Comparison of ENCODE assay signal across 21 mouse cellular contexts in genomic region chr19:45947764-45948163, GRCm38 (mm10). TPM values are rescaled to one million over a fixed set of nuclear protein-coding genes. Genes with fewer than 3 reads are reported as not detected.
DNase-seq lines count a peak whose midpoint lies in the region; ATAC-seq lines count a peak whose summit lies in the region.
"Had no signal": no experiment of that assay in that cellular context is flagged by ENCODE, and none has a peak within 500 bp of the region (broad histone marks: within the 10 kb centered on the region; RNA-seq: fewer than 3 reads in every experiment).

No protein-coding gene starts in this region.

- 92% methylated on average over 2 of the region's 2 CpGs for WGBS in hindbrain, embryonic 13.5 days

- no peak overlapping the region for H3K27ac ChIP-seq in hindbrain, embryonic 13.5 days
- H3K27ac ChIP-seq: hindbrain, embryonic 10.5 days; limb, embryonic 15.5 days; liver, embryonic 14.5 days had no signal

- H3K27me3 ChIP-seq in hindbrain, embryonic 13.5 days, result no peaks in the 10 kb centered on the region
- H3K27me3 ChIP-seq: limb, embryonic 15.5 days had no signal

- H3K36me3 ChIP-seq in hindbrain, embryonic 13.5 days, result peaks cover 55% of the 10 kb centered on the region

- DNase-seq in layer of hippocampus, adult 11-12 months (ENCODE audit: low spot score), result peak; percentile 32
- DNase-seq in layer of hippocampus, postnatal 10 days (ENCODE audit: low spot score in 2 of 2), result no peak
- DNase-seq in frontal cortex, adult 2 months (ENCODE audit: extremely low spot score in 1 of 2, low spot score in 1 of 2), result peak; percentile 80
- peak; percentile 41 for DNase-seq in layer of hippocampus, adult 9-10 months (ENCODE audit: low spot score)
- peak; percentile 64 to 94 for DNase-seq in left cerebral cortex, postnatal 25 days (ENCODE audit: low spot score in 2 of 2)
- no peak for DNase-seq in embryo, embryonic 10 days (ENCODE audit: low spot score)
- DNase-seq in adrenal gland, postnatal 4 days (ENCODE audit: low spot score in 2 of 2), result no peak
- DNase-seq: adrenal gland, postnatal 36 days; cerebellum, adult 11-12 months; cerebellum, postnatal 36 days; heart, postnatal 10 days; kidney, postnatal 36 days; lung, embryonic 14.5 days; midbrain, embryonic 14.5 days had no signal

- H3K9me3 ChIP-seq in hindbrain, embryonic 13.5 days, result no peaks in the 10 kb centered on the region
- H3K9me3 ChIP-seq: hindbrain, embryonic 10.5 days; limb, embryonic 15.5 days had no signal

- H3K4me1 ChIP-seq in hindbrain, embryonic 13.5 days (replicated peaks), result no peaks in the 10 kb centered on the region
- H3K4me1 ChIP-seq: hindbrain, embryonic 10.5 days; limb, embryonic 15.5 days had no signal

- intact Hi-C loops in left cerebral cortex, postnatal 25 days (cut with DNase I), result loop anchor here (1.0 kb wide), 1 partner anchor 29 kb away; no protein-coding TSS in a partner anchor

- no peak for ATAC-seq in hindbrain, embryonic 13.5 days (ENCODE audit: low FRiP score)
- ATAC-seq: forebrain, embryonic 16.5 days; intestine, postnatal 0 days had no signal

- no peak overlapping the region for H3K4me2 ChIP-seq in hindbrain, embryonic 13.5 days
- H3K4me2 ChIP-seq: heart, embryonic 11.5 days; limb, embryonic 15.5 days; lung, embryonic 14.5 days had no signal

- no peak overlapping the region for H3K9ac ChIP-seq in hindbrain, embryonic 13.5 days
- H3K9ac ChIP-seq: limb, embryonic 15.5 days; liver, embryonic 14.5 days; lung, embryonic 14.5 days had no signal

- no peak overlapping the region for H3K4me3 ChIP-seq in hindbrain, embryonic 13.5 days
- H3K4me3 ChIP-seq: hindbrain, embryonic 10.5 days; limb, embryonic 15.5 days had no signal

RNA-seq across cellular contexts. Expression of gene Armh3, which starts 50.5 kb away (rescaled TPM):
- total RNA-seq in layer of hippocampus, postnatal 10 days (2021), result 10 to 100 TPM; 21.5 to 26.0 TPM
- 14.9 and 16.2 TPM in 2 replicates for polyA plus RNA-seq in frontal cortex, adult 2 months (2012; rRNA removed)
- total RNA-seq in left cerebral cortex, postnatal 25 days (2021), result 10 to 100 TPM; 19.7 to 19.8 TPM
- total RNA-seq in adrenal gland, postnatal 4 days (2021), result 10 to 100 TPM; 21.6 to 21.9 TPM
- 22.8 and 23.9 TPM in 2 replicates for polyA plus RNA-seq in hindbrain, embryonic 13.5 days (2015; fragmentation: Nextera tagmentation; extraction: Ambion mirVana)

RNA-seq across cellular contexts. Expression of gene Hps6, which starts 55.5 kb away (rescaled TPM):
- total RNA-seq in layer of hippocampus, postnatal 10 days (2021), result 1 to 10 TPM; 4.6 to 4.7 TPM
- polyA plus RNA-seq in frontal cortex, adult 2 months (2012; rRNA removed), result 3.1 and 3.6 TPM in 2 replicates
- 1 to 10 TPM; 5.7 TPM for total RNA-seq in left cerebral cortex, postnatal 25 days (2021)
- total RNA-seq in adrenal gland, postnatal 4 days (2021), result 10 to 100 TPM; 16.5 to 17.1 TPM
- 3.1 and 3.8 TPM in 2 replicates for polyA plus RNA-seq in hindbrain, embryonic 13.5 days (2015; fragmentation: Nextera tagmentation; extraction: Ambion mirVana)

Comparison
In these comparisons a context has a peak if more than half of its experiments do, and no peak if none do; other contexts are left out.
1. DNase-seq: peak in layer of hippocampus, adult 11-12 months (single experiment), frontal cortex, adult 2 months (2 of 2), layer of hippocampus, adult 9-10 months (single experiment) and left cerebral cortex, postnatal 25 days (2 of 2); none in layer of hippocampus, postnatal 10 days (0 of 2), embryo, embryonic 10 days (single experiment) and adrenal gland, postnatal 4 days (0 of 2).